Mouse (Mus musculus) megakaryocyte, adult 5-6 weeks (primary cell): ENCODE results near the gene Dpf1. TPM values are rescaled to one million over a fixed set of nuclear protein-coding genes. Genes with fewer than 3 reads are reported as not detected.

Experiments
- ATAC-seq: 2 replicates; pipeline ENCODE4 v1.8.0; 2016; ENCODE audit warnings: mild to moderate bottlenecking, inconsistent platforms; ENCODE audit not compliant: poor library complexity, severe bottlenecking
- total RNA-seq, 2 experiments: library from RNA; stranded (forward) in 1 of 2; stranded (reverse) in 1 of 2; fragments of 153-499, 151-499 nt in 1 of 2; fragments of 221-1000, 200-1000 nt in 1 of 2; gene quantifications; 2 replicates each; pipeline versions ENCODE4 v1.2.3 to v1.2.4; 2015 to 2017

Gene Dpf1
- total RNA-seq, 2 experiments from 2014 or later = not detected

- ATAC-seq = no peak
These were observed 15.7 kb upstream of the Dpf1 start for GRCm38 (mm10) chr7:29288079-29288478.

- ATAC-seq = peak; percentile 76
These were observed 14.7 kb upstream of the Dpf1 start, which contains the start of gene Ppp1r14a for GRCm38 (mm10) chr7:29288942-29289638. Ppp1r14a (plus strand) TSS chr7:29289308.

- no peak for ATAC-seq
These were observed 13.9 kb upstream of the Dpf1 start for GRCm38 (mm10) chr7:29289856-29290255.

- no peak for ATAC-seq
These were observed 12.9 kb upstream of the Dpf1 start for GRCm38 (mm10) chr7:29290691-29291485.

- no peak for ATAC-seq
These were observed 11.9 kb upstream of the Dpf1 start for GRCm38 (mm10) chr7:29291616-29292457.

GRCm38 (mm10) chr7:29292458-29293098 is 11.2 kb upstream of the Dpf1 start:
- no peak for ATAC-seq

- ATAC-seq = no peak
These were observed 10.4 kb upstream of the Dpf1 start for GRCm38 (mm10) chr7:29293131-29294065.

GRCm38 (mm10) chr7:29294111-29294761 is 9.5 kb upstream of the Dpf1 start:
- ATAC-seq = peak; percentile 24; the same call in 1 of the 2 replicates

GRCm38 (mm10) chr7:29295861-29296647 is 7.7 kb upstream of the Dpf1 start:
- no peak for ATAC-seq

GRCm38 (mm10) chr7:29296998-29297397 is 6.8 kb upstream of the Dpf1 start:
- ATAC-seq = peak; percentile 84

- ATAC-seq = peak; percentile 52; the same call in 1 of the 2 replicates
These were observed 2.6 kb upstream of the Dpf1 start for GRCm38 (mm10) chr7:29301127-29301566.

GRCm38 (mm10) chr7:29302641-29303040 is 1.1 kb upstream of the Dpf1 start:
- ATAC-seq = no peak

- ATAC-seq = no peak
These were observed 912 bp downstream of the Dpf1 start for GRCm38 (mm10) chr7:29304463-29305262.

- ATAC-seq = no peak
These were observed 1.7 kb downstream of the Dpf1 start for GRCm38 (mm10) chr7:29305263-29305988.

- ATAC-seq = no peak
These were observed 2.4 kb downstream of the Dpf1 start for GRCm38 (mm10) chr7:29306108-29306507.

- no peak for ATAC-seq
These were observed 2.9 kb downstream of the Dpf1 start for GRCm38 (mm10) chr7:29306619-29307018.
